Mouse (Mus musculus): ENCODE data around the gene Clasp2. TPM values are rescaled to one million over a fixed set of nuclear protein-coding genes. Genes with fewer than 3 reads are reported as not detected.
A peak's percentile ranks its signal among the peaks of the same experiment; 100 is the strongest.
"Not testable (repeated sequence)": the region's sequence is repeated elsewhere in the genome, so short reads cannot be mapped to it uniquely, and the experiment has no call there.

Gene Clasp2
- total RNA-seq, 2 experiments from 2014 or later = 43.7 to 44.1 TPM

DNA sequence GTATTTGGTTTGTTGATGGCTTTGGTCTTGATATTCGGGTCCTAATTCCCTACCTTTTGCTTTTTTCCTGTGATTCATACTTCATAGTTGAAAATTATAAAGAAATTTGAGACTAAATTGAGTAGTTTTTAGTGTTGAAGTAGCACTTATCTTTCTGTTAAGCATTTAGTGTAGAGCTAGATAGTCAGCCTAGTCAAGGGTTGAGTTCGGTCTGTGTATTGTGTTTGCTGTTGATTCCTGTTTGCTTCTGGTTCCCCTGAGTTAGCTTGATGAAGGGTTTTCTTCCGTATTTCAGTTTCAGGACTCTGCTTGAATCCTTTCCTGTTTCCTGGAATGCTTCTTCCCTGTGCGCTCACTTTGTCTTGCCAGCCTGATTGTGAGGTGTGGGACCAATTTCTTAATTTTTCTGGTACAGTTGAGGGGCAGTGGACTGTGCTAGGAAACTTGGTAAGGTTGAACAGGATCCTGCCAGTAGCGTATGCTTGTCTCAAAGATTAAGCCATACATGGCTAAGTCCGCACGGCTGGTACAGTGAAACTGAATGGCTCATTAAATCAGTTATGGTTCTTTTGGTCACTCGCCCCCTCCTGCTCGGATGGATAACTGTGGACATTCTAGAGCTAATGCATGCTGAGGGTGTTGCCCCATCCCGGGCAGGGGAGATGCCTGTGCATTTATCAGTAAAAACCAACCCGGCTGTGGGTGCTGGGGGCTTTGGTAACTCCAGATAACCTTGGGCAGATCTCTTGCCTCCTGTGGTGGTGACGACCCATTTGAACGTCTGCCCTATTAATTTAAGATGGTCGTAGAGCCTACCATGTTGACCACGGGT lies 14.8 kb downstream of the Clasp2 start:
- DNase-seq = no peak

DNA sequence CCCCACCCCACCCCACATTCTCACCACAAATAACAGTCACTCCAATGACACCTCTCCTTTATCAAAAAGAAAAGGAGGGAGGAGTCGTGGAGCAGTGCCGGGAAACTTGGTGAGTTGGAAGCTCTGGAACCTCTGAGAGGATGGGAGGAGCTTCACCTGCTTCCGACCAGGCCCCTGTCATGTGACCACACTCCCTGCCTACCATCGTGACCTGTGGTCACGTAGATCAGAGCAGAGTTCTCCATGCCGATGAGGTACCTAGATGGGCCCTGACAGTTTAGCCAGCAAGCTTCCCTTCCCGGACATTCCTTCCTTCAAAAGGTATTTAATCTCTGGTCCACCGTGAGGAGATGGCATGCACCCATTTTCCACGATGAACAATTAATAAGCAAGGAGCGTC lies 17.2 kb downstream of the Clasp2 start:
- DNase-seq = no peak

DNA sequence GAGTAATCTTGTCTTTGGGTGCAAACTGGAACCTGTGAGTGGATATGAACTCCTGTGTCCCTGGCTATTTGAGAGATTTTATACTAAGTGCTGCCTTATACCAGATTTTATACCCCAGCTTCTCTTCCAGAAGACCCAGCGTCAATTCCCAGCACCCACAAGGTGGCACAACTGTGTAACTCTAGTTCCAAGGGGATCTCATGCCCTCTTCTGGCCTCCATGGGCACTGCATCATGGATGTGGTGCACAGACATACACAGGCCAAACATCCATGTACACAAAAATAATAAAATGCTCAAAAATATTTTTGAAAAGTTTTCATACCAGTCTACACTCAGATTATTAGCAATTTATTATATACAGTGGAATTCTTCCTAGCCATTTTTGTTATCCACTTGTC lies 18.4 kb downstream of the Clasp2 start:
- no peak for DNase-seq

GRCm38 (mm10) chr9:113762389-113762788 lies 21.1 kb downstream of the Clasp2 start:
- no peak for DNase-seq

GRCm38 (mm10) chr9:113763123-113763522 lies 21.9 kb downstream of the Clasp2 start:
- no peak for DNase-seq

DNA sequence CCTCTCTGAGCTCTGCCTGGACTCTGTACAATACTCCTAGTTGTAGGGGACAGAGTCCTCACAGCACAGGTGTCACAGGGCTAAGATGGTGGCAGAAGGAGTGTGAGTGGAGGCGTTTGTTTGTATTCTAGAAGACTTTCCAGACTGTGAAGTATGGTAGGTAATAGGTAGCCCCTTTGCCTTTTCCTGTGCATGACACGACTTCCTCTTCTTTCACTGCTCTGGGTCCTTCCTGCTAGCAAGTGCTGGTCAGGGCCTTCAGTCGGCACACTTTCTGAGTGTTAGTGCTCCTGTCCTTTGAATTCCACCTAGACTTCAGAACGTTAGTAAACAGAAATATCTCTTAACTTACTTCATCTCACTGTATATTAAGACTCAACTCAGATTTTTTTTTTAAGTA lies 29.4 kb downstream of the Clasp2 start:
- DNase-seq = no peak

DNA sequence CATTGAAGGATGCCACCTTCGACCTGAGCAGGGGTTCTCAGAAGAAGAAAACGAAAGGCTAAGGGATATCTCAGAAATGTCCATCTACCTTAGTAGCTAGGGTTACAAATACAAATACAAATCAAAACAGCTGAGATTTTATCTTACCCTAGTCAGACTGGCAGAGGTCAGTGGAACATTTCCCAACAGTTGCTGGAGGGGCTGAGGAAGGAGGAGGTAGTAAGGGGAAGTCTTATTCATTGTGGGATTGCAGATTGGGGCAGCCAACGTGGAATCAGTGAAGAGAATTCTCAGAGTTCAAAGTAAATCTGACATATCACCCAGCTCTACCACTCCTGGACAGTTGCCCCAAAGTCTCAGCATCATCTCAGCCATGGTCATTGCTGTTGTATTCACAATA lies 39.6 kb downstream of the Clasp2 start:
- DNase-seq = no peak

GRCm38 (mm10) chr9:113782362-113783005 lies 41.2 kb downstream of the Clasp2 start:
- no peak for DNase-seq

DNA sequence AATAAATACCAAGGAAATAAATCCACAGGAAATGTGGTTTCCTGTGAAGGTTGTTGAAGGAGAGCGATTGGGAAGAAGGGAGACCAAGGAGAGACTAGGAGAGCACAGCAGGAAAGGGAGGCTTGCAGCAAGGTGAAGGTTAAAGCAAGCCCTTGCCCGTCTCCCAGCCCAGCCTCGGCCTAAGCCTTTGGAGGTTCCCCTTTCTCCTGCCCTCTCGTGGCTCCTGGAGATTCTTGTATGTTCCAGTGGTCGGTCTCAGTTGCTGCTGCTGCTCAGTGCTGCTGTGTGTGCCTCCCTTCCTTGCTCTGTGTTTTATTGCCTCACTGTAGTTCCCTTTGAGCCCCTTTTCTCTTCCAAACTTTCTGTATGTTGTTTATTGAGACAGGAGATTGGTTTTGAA lies 42.4 kb downstream of the Clasp2 start:
- DNase-seq = no peak

GRCm38 (mm10) chr9:113789283-113789682 lies 48.0 kb downstream of the Clasp2 start:
- DNase-seq = not testable (repeated sequence)

DNA sequence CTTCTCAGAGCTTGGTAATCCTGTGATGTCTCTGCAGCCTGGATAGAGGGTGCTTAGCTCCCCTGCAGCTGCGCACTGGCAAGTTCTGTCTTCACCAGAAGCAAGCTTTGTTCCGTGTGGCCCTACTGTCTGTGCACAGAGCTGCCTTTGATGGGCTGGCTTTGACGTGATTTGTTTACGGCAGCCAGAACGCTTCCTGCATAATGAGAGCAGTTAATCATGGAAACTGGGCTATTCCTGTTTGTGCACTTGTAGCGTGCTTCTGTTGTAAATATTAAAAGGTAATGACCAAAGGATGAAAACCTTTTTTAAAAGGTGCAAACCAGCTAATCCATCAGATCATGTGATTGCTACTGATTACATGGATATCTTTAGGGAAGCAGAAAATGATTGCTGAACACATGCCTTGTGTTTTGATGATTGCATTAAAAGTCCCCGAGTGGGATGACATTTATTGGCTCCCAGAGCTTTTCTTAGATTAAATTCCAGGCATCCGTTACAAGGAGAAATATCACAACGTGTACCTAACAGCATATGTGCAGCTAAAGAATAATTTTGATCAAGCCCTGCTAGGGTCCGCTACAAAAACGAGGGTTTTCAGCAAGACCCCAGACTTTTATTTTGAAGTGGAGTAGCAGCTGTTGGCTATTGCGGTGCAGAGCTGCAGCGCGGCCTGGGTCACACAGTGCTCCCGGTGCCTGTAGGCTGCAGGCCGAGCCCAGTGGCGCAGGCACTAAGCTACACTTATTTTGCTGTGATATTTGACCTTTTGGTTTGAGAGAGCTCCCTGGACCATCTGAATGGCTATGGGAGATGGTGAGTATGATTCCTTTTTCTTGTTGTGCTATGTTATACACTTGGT lies 51.6 kb downstream of the Clasp2 start:
- DNase-seq = peak; percentile 60

GRCm38 (mm10) chr9:113793513-113793905 lies 52.2 kb downstream of the Clasp2 start:
- DNase-seq = no peak

- no peak for DNase-seq
Observed at GRCm38 (mm10) chr9:113793966-113794365, 52.7 kb downstream of the Clasp2 start.

DNA sequence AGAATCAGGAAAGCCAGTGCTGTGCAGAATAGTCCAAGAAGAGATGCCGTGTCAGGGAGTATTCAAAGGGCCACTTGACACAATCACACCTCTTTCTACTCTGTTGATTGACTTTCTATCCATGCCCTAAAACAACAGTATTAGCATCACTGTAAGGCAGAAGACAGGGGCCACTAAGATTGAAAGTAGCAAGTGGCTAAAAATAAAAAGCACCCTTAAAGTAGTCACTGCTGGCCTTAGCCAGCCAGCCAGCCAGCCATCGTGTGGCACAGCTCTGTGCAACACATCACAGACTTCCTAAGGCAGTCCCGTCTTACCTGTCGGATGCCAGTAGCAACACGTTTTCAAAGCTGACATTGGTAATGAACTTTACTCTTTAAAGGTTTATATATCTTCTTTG lies 55.9 kb downstream of the Clasp2 start:
- DNase-seq = no peak

DNA sequence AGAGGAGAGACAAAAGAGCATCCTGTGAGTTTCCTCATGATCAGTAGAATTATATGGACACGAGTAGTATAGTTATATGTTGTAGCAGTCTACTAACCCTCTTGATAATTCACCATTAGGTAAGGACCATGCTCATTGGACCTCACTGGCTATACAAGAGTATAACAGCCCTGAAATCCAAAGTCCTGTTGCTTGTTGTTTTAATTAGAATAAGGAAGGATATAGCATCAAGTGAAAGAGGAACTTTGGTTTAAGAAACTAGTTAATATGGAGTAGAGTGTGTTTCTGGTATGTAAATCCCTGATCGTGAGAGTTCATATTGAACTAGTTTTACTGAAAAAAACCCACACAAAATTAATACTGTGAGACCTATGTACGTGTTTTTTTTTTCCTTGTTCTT lies 59.4 kb downstream of the Clasp2 start:
- no peak for DNase-seq

DNA sequence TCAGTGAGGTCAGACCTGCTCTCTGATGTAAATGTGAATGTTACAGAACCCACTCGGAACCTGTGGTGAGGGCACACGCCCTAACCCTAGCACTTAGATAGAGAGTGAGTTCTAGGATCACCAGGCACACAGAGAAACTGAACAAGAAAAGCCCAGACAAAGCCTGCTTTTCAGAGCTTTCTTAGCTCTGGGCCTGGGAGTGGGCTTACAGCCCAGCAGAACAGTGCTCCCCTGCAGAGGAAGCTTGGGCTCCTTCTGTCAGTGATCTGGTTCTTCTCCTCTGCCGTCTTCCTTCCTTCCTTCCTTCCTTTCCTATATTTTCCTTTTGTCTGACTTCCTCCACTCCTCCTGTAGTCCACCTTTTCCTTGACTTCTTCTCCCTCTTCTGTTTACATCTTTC lies 61.5 kb downstream of the Clasp2 start:
- no peak for DNase-seq

GRCm38 (mm10) chr9:113803751-113804150 lies 62.5 kb downstream of the Clasp2 start:
- no peak for DNase-seq

GRCm38 (mm10) chr9:113805359-113805758 lies 64.1 kb downstream of the Clasp2 start:
- no peak for DNase-seq

DNA sequence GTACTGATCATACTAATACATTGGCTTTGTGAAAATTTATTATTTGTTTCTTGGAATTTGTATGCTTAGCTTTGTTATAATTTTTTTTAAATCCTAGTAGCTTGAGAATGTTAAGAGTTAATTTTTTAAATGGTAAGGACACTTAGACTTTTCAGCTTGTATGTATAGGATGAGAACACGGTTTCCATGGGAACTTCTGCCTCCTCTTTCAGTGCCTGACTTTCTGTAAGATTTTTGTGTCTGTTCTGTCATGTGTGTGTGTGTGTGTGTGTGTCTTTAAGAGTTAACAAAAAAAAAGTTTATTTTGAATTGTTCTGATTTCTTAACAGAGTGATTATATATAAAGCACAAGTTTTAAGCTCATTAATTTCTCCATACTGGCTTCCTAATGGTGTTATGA lies 70.1 kb downstream of the Clasp2 start:
- DNase-seq = no peak

DNA sequence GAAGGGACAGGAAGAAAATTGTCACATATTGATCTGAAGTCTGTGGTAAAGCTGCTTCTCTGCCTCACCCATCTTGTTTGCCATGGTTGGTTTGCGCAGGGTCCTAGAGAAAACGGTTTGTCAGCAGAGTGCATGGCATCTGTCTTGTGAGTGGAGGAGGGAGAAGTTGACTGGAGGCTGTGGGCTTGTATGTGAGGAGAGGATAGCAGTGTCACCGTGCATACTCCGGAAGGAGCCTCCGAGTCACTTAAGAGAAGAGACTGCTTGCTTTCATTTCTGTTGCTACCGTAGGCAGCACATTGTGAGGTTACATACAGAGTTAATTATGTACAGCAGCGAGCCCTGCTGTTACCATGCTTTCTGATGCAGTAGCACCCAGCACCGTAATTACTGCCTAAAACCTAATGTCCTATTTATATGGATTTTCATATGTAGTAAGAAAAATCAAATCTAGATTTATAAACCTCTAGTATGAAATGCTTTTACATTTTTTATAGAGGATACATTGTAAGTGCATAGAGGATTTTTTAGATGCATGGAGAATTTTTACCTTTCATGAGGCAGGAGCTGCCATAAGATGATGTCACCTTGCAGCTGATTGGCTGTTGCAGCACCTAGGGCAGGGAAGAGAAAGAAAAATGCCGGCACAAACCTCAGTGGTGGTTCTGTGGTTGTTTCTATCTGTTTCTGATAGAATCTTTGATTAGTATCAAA lies 70.8 kb downstream of the Clasp2 start:
- no peak for DNase-seq

GRCm38 (mm10) chr9:113812671-113813001 lies 71.4 kb downstream of the Clasp2 start:
- no peak for DNase-seq

- no peak for DNase-seq
Observed at GRCm38 (mm10) chr9:113813086-113813485, 71.8 kb downstream of the Clasp2 start.
